Mouse (Mus musculus): ENCODE measurements around the gene Smyd3. TPM values are rescaled to one million over a fixed set of nuclear protein-coding genes. Genes with fewer than 3 reads are reported as not detected.

Smyd3 gene
- polyA plus RNA-seq, 1 experiment from 2014 or later, result 11.3 TPM

DNA sequence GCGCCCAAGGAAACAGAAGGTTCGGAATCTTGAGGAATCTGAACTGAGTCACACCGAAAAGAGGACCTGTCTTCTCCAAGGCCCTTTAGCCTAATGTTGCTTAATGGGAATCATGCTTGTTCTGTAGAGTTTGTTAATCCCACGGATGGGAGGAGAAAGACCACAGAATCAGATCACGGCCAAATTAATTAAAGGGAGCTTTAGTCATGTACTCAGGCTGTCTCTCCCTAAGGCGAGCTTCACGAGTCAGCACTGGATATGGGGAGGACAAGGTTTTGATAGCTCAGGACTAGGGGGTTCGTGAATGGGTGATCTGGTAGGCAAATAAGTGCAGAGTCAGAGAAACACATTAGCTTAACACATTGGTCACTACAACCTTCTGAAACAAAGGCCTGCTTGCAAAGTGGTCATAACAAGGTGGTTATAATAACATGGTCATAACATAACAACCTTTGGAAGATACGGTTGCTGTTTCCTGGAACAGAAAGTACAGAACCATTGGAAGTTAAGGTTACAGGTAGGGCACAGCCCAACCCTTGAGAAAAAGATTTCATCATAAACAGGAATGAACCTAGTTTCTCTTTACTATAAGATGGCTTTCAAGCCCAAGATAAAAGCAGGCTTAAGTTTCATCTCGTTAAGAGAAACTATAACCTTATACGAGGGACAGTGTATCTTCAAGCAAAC, 261.9 kb downstream of the Smyd3 start:
- Histone ChIP-seq H3K4me3 (ENCODE audit: control insufficient read depth in 1 of 2, insufficient read depth in 1 of 2, low read depth in 1 of 2, low read length in 2 of 2) (no peak overlapping the region), H3K36me3 (ENCODE audit: control insufficient read depth, insufficient read depth, low read length) (no peaks in the 10 kb centered on the region), H3K27ac (replicated peaks in 1 of 2; ENCODE audit: control insufficient read depth in 1 of 2, insufficient read depth in 1 of 2, low read depth in 2 of 2, low read length in 2 of 2) (no peak overlapping the region), H3K4me1 (ENCODE audit: control insufficient read depth in 2 of 2, insufficient read depth in 2 of 2, low read length in 2 of 2) (no peaks in the 10 kb centered on the region), H3K27me3 (ENCODE audit: control insufficient read depth, insufficient read depth, low read length) (no peaks in the 10 kb centered on the region), H3K9ac (ENCODE audit: low read length) (no peak overlapping the region), H3K9me3 (ENCODE audit: control insufficient read depth, low read length) (peaks cover 5% of the 10 kb centered on the region; the same call in 1 of the 2 replicates), H3K4me2 (ENCODE audit: low read length) (no peak overlapping the region)
- ATAC-seq (ENCODE audit: insufficient number of reproducible peaks, insufficient read depth, low FRiP score, low read depth), result no peak
- WGBS, result 88% methylated on average over 11 of the region's 11 CpGs

DNA sequence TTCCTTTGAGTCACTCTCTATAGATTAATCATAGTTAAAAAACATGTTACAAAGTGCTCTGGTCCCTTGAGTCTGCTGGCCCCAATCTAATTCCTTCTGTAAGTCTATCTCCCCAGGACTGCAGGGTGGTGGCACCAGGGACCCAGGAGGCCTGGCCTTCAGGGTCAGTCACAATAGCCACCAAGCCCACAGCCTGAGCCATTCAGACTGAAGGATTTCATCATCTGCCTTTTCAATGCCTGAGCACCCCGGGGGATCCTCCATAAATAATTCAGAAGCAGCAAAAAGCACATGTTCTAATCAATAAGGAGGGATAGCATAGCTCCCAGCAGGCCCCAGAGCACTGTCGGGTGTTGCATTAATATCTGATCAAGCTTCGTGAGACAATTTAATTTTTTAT, 263.3 kb downstream of the Smyd3 start:
- H3K4me2 ChIP-seq (ENCODE audit: low read length), result no peak overlapping the region
- H3K27ac ChIP-seq (replicated peaks in 1 of 2; ENCODE audit: control insufficient read depth in 1 of 2, insufficient read depth in 1 of 2, low read depth in 2 of 2, low read length in 2 of 2), result no peak overlapping the region
- WGBS, result 76% methylated on average over 3 of the region's 3 CpGs
- ATAC-seq (ENCODE audit: insufficient number of reproducible peaks, insufficient read depth, low FRiP score, low read depth), result no peak
- no peak overlapping the region for H3K4me3 ChIP-seq (ENCODE audit: control insufficient read depth in 1 of 2, insufficient read depth in 1 of 2, low read depth in 1 of 2, low read length in 2 of 2)
- H3K9ac ChIP-seq (ENCODE audit: low read length), result no peak overlapping the region
- peaks cover 2 to 6% of the 10 kb centered on the region in 2 experiments; a peak in 2 of 4 replicates for H3K4me1 ChIP-seq (ENCODE audit: control insufficient read depth in 2 of 2, insufficient read depth in 2 of 2, low read length in 2 of 2)
- no peaks in the 10 kb centered on the region for H3K9me3 ChIP-seq (ENCODE audit: control insufficient read depth, low read length)
- H3K27me3 ChIP-seq (ENCODE audit: control insufficient read depth, insufficient read depth, low read length), result no peaks in the 10 kb centered on the region
- no peaks in the 10 kb centered on the region for H3K36me3 ChIP-seq (ENCODE audit: control insufficient read depth, insufficient read depth, low read length)

DNA sequence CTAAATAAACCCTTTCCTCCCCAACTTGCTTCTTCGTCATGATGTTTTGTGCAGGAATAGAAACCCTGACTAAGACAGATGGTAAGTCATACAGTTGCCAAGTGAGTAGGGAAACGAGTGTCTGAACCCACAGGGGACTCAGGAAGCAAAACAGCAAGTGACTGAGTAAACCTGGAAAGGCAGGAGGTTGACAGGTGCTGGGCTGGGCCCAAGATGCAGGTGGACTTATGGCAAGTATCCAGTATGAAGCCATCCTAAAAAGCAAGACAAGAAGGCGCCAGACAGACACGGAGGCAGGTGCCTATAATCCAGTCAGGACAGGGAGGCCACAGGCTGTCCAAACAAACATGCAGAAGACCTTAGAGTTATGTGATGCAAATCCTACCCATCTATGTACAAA, 265.2 kb downstream of the Smyd3 start:
- no peak overlapping the region for H3K4me3 ChIP-seq (ENCODE audit: control insufficient read depth in 1 of 2, insufficient read depth in 1 of 2, low read depth in 1 of 2, low read length in 2 of 2)
- no peaks in the 10 kb centered on the region for H3K27me3 ChIP-seq (ENCODE audit: control insufficient read depth, insufficient read depth, low read length)
- H3K4me1 ChIP-seq (ENCODE audit: control insufficient read depth in 2 of 2, insufficient read depth in 2 of 2, low read length in 2 of 2), result peaks cover 2 to 6% of the 10 kb centered on the region in 2 experiments; a peak in 3 of 4 replicates
- H3K27ac ChIP-seq (replicated peaks in 1 of 2; ENCODE audit: control insufficient read depth in 1 of 2, insufficient read depth in 1 of 2, low read depth in 2 of 2, low read length in 2 of 2), result no peak overlapping the region
- H3K4me2 ChIP-seq (ENCODE audit: low read length), result no peak overlapping the region
- H3K9ac ChIP-seq (ENCODE audit: low read length), result no peak overlapping the region
- 85% methylated on average over 4 of the region's 4 CpGs for WGBS
- no peak for ATAC-seq (ENCODE audit: insufficient number of reproducible peaks, insufficient read depth, low FRiP score, low read depth)
- no peaks in the 10 kb centered on the region for H3K36me3 ChIP-seq (ENCODE audit: control insufficient read depth, insufficient read depth, low read length)
- no peaks in the 10 kb centered on the region for H3K9me3 ChIP-seq (ENCODE audit: control insufficient read depth, low read length)

DNA sequence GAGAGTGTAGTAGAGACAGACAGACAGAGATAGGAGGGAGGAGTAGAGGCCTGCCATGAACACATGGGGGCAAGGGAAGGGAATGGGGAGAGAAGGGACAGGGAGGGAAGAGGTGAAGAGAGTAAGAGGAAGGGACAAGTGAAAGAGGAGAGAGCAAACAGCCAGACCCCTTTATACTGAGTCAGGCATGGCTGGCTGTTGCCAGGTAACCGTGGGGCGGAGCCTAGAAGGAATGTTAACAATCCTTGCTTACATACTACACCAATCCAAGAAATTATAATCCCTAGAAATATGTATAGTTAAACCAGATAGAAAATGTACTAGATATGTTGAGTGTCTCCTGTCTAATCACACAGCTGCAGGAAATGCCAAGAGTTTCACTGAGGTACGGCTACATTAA, 267.5 kb downstream of the Smyd3 start:
- 88% methylated on average over 3 of the region's 3 CpGs for WGBS
- no peak overlapping the region for H3K27ac ChIP-seq (replicated peaks in 1 of 2; ENCODE audit: control insufficient read depth in 1 of 2, insufficient read depth in 1 of 2, low read depth in 2 of 2, low read length in 2 of 2)
- ATAC-seq (ENCODE audit: insufficient number of reproducible peaks, insufficient read depth, low FRiP score, low read depth), result no peak; the same call in 1 of the 2 replicates
- H3K9ac ChIP-seq (ENCODE audit: low read length), result no peak overlapping the region
- H3K4me3 ChIP-seq (ENCODE audit: control insufficient read depth in 1 of 2, insufficient read depth in 1 of 2, low read depth in 1 of 2, low read length in 2 of 2), result no peak overlapping the region
- peaks cover 2 to 6% of the 10 kb centered on the region in 2 experiments; a peak in 3 of 4 replicates for H3K4me1 ChIP-seq (ENCODE audit: control insufficient read depth in 2 of 2, insufficient read depth in 2 of 2, low read length in 2 of 2)
- no peaks in the 10 kb centered on the region for H3K9me3 ChIP-seq (ENCODE audit: control insufficient read depth, low read length)
- no peaks in the 10 kb centered on the region for H3K27me3 ChIP-seq (ENCODE audit: control insufficient read depth, insufficient read depth, low read length)
- H3K36me3 ChIP-seq (ENCODE audit: control insufficient read depth, insufficient read depth, low read length), result no peaks in the 10 kb centered on the region
- H3K4me2 ChIP-seq (ENCODE audit: low read length), result no peak overlapping the region

DNA sequence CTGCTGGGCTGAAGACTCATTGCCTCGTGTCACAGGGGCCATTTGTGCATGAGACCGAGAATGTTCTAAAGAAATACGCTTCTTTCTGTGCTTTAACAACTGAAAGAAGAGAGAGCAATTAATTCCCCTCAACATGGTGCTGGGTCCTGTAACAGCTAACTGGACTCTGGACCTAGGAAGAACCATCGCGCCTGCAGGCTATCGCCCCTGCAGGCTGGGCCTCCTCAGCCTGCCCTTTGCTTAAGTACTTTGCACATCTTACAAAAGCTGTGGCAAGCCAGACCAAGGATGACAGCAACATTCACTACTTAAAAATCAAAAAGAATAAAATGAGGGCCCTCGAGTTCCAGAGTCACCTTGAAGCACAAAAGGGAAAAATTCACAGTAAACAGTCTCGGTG, 274.3 kb downstream of the Smyd3 start:
- no peak for ATAC-seq (ENCODE audit: insufficient number of reproducible peaks, insufficient read depth, low FRiP score, low read depth)
- no peak overlapping the region for H3K4me3 ChIP-seq (ENCODE audit: control insufficient read depth in 1 of 2, insufficient read depth in 1 of 2, low read depth in 1 of 2, low read length in 2 of 2)
- H3K4me2 ChIP-seq (ENCODE audit: low read length), result no peak overlapping the region
- no peaks in the 10 kb centered on the region for H3K36me3 ChIP-seq (ENCODE audit: control insufficient read depth, insufficient read depth, low read length)
- no peak overlapping the region for H3K27ac ChIP-seq (replicated peaks in 1 of 2; ENCODE audit: control insufficient read depth in 1 of 2, insufficient read depth in 1 of 2, low read depth in 2 of 2, low read length in 2 of 2)
- H3K27me3 ChIP-seq (ENCODE audit: control insufficient read depth, insufficient read depth, low read length), result no peaks in the 10 kb centered on the region
- H3K4me1 ChIP-seq (ENCODE audit: control insufficient read depth in 2 of 2, insufficient read depth in 2 of 2, low read length in 2 of 2), result no peaks in the 10 kb centered on the region; a peak in 1 of 4 replicates
- 83% methylated on average over 8 of the region's 8 CpGs for WGBS
- no peak overlapping the region for H3K9ac ChIP-seq (ENCODE audit: low read length)
- no peaks in the 10 kb centered on the region for H3K9me3 ChIP-seq (ENCODE audit: control insufficient read depth, low read length)

DNA sequence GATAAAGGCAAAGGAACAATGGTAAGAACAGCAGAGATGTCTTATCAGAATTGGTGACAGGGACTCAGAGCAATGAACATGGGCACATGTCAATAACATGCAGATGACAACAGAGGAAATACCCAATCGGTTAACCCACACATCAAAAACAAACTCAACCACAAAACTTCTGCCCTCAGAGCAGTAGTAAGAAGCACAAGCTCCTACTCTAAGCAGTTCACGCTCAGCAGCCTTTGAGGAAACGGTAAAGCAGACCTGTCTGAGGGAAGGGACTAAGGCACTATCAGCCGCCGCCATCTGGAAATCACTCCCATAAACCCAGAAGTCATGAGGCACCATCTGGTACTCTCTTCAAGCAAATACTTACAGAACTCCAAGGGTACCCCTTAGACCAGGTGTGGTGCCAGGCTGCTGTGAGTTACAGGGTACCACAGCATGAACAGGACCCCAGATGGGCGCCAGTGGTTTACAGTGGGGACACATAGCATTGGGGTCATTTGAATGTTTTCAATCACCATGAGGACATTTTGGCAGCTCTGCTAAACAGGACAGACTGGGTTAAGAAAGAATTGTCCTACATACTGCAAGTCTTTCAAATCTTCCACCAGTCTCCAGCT, 277.1 kb downstream of the Smyd3 start:
- no peak overlapping the region for H3K4me2 ChIP-seq (ENCODE audit: low read length)
- WGBS, result 86% methylated on average over 6 of the region's 6 CpGs
- H3K36me3 ChIP-seq (ENCODE audit: control insufficient read depth, insufficient read depth, low read length), result no peaks in the 10 kb centered on the region
- no peaks in the 10 kb centered on the region for H3K4me1 ChIP-seq (ENCODE audit: control insufficient read depth in 2 of 2, insufficient read depth in 2 of 2, low read length in 2 of 2)
- H3K27me3 ChIP-seq (ENCODE audit: control insufficient read depth, insufficient read depth, low read length), result no peaks in the 10 kb centered on the region
- no peak overlapping the region for H3K27ac ChIP-seq (replicated peaks in 1 of 2; ENCODE audit: control insufficient read depth in 1 of 2, insufficient read depth in 1 of 2, low read depth in 2 of 2, low read length in 2 of 2)
- no peak overlapping the region for H3K4me3 ChIP-seq (ENCODE audit: control insufficient read depth in 1 of 2, insufficient read depth in 1 of 2, low read depth in 1 of 2, low read length in 2 of 2)
- ATAC-seq (ENCODE audit: insufficient number of reproducible peaks, insufficient read depth, low FRiP score, low read depth), result no peak
- no peaks in the 10 kb centered on the region for H3K9me3 ChIP-seq (ENCODE audit: control insufficient read depth, low read length)
- H3K9ac ChIP-seq (ENCODE audit: low read length), result no peak overlapping the region

DNA sequence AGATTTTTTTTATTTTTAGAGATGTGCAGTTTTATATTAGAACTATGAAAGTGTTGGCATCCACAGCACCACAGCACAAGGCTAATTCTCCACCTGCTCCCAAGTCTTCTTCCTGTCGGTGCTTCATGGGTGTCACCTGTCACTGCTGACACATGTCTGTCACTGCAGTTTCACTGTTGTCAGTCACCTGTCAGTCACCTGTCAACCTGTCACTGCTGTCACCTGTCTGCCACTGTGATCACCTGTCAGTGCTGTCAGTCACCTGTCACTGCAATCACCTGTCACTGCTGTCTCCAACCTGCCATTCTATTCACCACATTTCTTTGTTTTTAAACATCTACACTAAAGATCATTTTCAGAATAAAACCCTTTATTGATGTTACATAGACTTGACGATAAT, 279.2 kb downstream of the Smyd3 start:
- Histone ChIP-seq H3K9ac (ENCODE audit: low read length) (no peak overlapping the region), H3K4me2 (ENCODE audit: low read length) (no peak overlapping the region), H3K27me3 (ENCODE audit: control insufficient read depth, insufficient read depth, low read length) (no peaks in the 10 kb centered on the region), H3K27ac (replicated peaks in 1 of 2; ENCODE audit: control insufficient read depth in 1 of 2, insufficient read depth in 1 of 2, low read depth in 2 of 2, low read length in 2 of 2) (no peak overlapping the region), H3K9me3 (ENCODE audit: control insufficient read depth, low read length) (no peaks in the 10 kb centered on the region), H3K4me3 (ENCODE audit: control insufficient read depth in 1 of 2, insufficient read depth in 1 of 2, low read depth in 1 of 2, low read length in 2 of 2) (no peak overlapping the region), H3K4me1 (ENCODE audit: control insufficient read depth in 2 of 2, insufficient read depth in 2 of 2, low read length in 2 of 2) (no peaks in the 10 kb centered on the region), H3K36me3 (ENCODE audit: control insufficient read depth, insufficient read depth, low read length) (no peaks in the 10 kb centered on the region)
- 80% methylated on average over 2 of the region's 2 CpGs for WGBS
- ATAC-seq (ENCODE audit: insufficient number of reproducible peaks, insufficient read depth, low FRiP score, low read depth), result no peak

Measured in heart, embryonic 14.5 days (tissue).